Mouse (Mus musculus): Measurements from ENCODE around the gene BC030867. TPM values are rescaled to one million over a fixed set of nuclear protein-coding genes. Genes with fewer than 3 reads are reported as not detected.

BC030867 gene
- polyA plus RNA-seq, 1 experiment = 1.4 TPM

DNA sequence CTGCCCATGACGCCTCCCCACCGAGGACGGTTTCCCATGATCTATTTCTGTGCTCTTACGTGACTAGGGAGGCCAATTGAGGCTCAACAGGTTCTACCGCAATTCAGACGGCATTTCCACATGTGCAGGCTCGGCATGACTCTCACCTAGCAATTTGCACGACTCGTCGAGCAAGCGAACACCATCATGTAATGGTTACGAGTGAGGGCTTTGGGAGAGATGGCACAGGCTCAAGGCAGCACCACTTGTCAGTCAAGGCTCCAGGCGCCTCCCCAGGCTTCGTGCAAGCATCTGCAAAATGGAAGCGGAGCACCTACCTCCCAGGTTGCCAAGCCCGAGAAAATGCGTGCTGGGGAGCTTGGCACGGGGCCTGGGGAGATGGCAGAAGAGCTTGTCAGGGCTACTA lies 36.7 kb upstream of the BC030867 start:
- peaks cover 32% of the 10 kb centered on the region for H3K4me1 ChIP-seq (ENCODE audit: control insufficient read depth, insufficient read depth, low read length)
- no peak overlapping the region for H3K27ac ChIP-seq (ENCODE audit: insufficient read depth, low read length)
- TF ChIP-seq POLR2A (IDR thresholded peaks at IDR 0.05; ENCODE audit: extremely low read depth, insufficient read depth, low read length) (no peak), CTCF (IDR thresholded peaks at IDR 0.05; ENCODE audit: extremely low read depth, insufficient read depth, low read length) (no peak)
- H3K4me3 ChIP-seq (ENCODE audit: insufficient read depth, low read length) = no peak overlapping the region

DNA sequence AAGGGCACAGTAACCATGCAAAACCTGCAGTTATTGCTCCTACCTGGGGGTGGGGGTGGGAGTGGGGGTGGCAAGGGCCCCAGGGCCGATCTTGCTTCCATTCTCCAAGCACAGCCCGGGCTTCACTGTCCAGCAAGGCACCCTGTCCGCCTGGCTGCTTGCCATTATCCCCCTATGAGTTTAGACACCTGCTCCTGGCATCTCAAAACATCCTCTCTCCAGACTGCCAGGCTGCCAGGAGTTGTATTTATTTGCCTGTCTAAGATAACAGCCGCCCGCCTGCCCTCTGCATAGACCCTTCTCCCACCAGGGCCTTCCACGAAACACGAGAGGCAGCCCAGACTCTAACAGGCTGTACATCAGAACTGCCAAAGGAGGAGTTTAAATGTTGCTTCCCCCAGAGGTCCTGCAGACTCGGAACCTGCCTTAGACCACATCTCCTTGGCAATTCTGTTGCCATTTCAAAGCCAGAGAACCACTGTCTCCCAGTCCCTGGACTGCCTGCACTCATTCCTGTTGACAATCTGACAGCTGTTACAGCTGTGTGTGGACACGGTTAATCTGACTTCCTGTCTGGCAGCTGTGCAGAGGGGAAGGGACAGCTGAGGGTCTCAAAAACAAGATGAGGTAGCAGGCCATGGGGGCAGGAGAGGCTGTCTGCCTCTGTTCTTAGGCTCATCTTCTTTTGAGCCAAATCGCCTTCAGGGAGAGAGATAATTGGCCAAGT lies 34.1 kb upstream of the BC030867 start:
- peaks cover 35% of the 10 kb centered on the region for H3K4me1 ChIP-seq (ENCODE audit: control insufficient read depth, insufficient read depth, low read length)
- H3K27ac ChIP-seq (ENCODE audit: insufficient read depth, low read length) = no peak overlapping the region
- TF ChIP-seq CTCF (IDR thresholded peaks at IDR 0.05; ENCODE audit: extremely low read depth, insufficient read depth, low read length) = no peak
- no peak for TF ChIP-seq POLR2A (IDR thresholded peaks at IDR 0.05; ENCODE audit: extremely low read depth, insufficient read depth, low read length)
- no peak overlapping the region for H3K4me3 ChIP-seq (ENCODE audit: insufficient read depth, low read length)

DNA sequence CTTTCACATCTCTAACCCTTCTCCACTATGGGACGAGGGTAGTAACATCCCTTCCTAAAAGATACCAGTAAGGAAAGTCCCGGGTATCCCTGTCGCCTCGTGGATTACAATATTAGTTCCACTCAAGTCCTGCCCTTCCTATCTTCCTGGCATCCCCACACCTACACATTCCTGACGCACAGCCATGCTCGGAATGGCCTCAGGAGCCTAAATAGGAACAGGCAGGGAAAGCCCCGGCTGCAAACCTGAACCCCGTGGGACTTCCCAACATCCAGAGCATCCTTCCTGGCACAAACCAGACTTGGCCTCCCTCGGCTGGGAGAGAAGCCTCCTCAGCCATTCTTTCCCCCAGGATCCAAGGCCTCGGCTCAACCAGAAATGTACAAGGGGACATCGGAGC lies 33.2 kb upstream of the BC030867 start:
- Histone ChIP-seq H3K4me3 (ENCODE audit: insufficient read depth, low read length) (peak overlapping the region; percentile 36; the same call in 1 of the 2 replicates), H3K4me1 (ENCODE audit: control insufficient read depth, insufficient read depth, low read length) (peaks cover 41% of the 10 kb centered on the region), H3K27ac (ENCODE audit: insufficient read depth, low read length) (peak overlapping the region; percentile 41; the same call in 1 of the 2 replicates)
- TF ChIP-seq POLR2A (IDR thresholded peaks at IDR 0.05; ENCODE audit: extremely low read depth, insufficient read depth, low read length) (no peak), CTCF (IDR thresholded peaks at IDR 0.05; ENCODE audit: extremely low read depth, insufficient read depth, low read length) (no peak)

DNA sequence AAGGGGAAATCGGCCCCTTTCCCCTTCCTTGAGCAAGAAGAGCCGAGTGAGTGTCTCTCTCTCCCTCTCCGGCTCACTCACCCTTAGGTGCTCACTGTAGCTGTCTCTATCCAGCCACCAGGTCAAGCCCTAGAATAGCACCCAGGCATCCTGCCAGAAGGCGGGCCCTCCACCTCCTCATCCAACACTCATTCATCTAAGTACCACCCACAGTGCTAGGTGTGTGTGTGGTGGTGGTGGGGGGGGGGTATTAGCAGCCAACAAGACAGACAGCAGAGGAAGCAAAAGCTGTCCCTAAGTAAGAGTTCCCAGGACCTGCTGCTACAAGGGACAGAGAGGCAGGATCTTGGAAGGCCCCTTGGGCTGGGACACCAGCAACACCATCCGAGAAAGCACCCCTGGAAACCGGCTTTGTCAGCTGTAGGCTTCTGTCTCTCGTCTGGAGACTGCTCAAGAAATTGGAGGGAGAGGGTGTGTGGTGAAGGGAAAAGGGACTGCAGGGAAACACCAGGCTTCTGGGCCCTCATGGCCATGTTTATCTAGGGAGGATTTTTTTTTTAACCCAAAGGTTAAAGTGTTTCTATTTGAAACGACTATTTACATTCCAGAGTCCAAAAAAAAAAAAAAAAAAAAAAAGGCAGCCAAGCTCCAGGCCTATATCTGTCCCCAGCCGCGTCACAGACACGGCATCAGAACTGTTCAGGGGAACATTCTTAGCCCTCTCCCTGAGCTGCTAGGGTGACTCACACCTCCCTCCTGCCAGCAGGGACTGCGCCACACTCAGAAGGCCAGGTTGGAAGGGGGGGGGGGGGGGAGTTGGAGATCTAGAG lies 32.4 kb upstream of the BC030867 start:
- H3K4me3 ChIP-seq (ENCODE audit: insufficient read depth, low read length) = peak overlapping the region; percentile 36; the same call in 1 of the 2 replicates
- peaks cover 41% of the 10 kb centered on the region for H3K4me1 ChIP-seq (ENCODE audit: control insufficient read depth, insufficient read depth, low read length)
- TF ChIP-seq CTCF (IDR thresholded peaks at IDR 0.05; ENCODE audit: extremely low read depth, insufficient read depth, low read length) (no peak), POLR2A (IDR thresholded peaks at IDR 0.05; ENCODE audit: extremely low read depth, insufficient read depth, low read length) (no peak)

DNA sequence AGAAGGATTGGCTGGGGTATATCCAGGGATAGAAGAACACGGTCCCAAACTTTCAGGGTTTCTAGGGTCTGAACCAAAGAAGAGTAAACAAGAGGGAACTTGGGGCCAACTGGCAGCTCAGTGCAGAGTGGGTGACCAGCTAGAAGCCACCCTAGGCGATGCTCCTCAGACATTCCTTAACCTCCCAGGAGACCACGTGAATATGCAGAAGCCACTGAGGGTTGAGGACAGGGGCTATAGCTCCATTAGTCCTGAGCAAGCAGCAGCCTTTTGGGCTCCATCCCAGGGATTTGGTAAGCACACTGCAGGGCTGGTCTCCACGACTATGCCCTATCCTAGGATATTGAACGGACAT lies 31.8 kb upstream of the BC030867 start:
- Histone ChIP-seq H3K4me3 (ENCODE audit: insufficient read depth, low read length) (peak overlapping the region; percentile 36), H3K27ac (ENCODE audit: insufficient read depth, low read length) (peak overlapping the region; percentile 51; the same call in 1 of the 2 replicates), H3K4me1 (ENCODE audit: control insufficient read depth, insufficient read depth, low read length) (peaks cover 41% of the 10 kb centered on the region)
- TF ChIP-seq CTCF (IDR thresholded peaks at IDR 0.05; ENCODE audit: extremely low read depth, insufficient read depth, low read length) (no peak), POLR2A (IDR thresholded peaks at IDR 0.05; ENCODE audit: extremely low read depth, insufficient read depth, low read length) (no peak)

More for the DNA sequence above, 32.4 kb upstream of the BC030867 start:
- H3K27ac ChIP-seq (ENCODE audit: insufficient read depth, low read length) = peak overlapping the region; percentile 41; the same call in 1 of the 2 replicates

DNA sequence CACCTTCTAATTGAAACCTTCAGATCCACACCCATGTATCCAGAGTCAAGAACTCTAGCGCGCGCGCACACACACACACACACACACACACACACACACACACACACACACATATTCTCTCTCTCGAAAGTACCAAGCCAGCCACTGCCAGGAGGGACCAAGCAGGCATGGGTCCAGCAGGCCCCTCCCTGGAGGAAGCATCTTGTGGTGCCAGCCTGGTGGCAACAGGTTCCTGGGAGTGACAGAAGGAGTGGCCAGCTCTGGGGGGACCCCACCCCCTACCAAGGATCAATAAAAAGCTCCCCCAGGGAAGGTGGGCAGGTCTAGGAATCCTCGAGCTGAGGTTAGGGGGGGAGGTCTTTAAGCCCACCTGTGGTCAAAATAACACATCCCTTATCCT lies 31.3 kb upstream of the BC030867 start:
- peak overlapping the region; percentile 36 for H3K4me3 ChIP-seq (ENCODE audit: insufficient read depth, low read length)
- TF ChIP-seq POLR2A (IDR thresholded peaks at IDR 0.05; ENCODE audit: extremely low read depth, insufficient read depth, low read length) = no peak
- no peak for TF ChIP-seq CTCF (IDR thresholded peaks at IDR 0.05; ENCODE audit: extremely low read depth, insufficient read depth, low read length)
- peak overlapping the region; percentile 86; the same call in 1 of the 2 replicates for H3K27ac ChIP-seq (ENCODE audit: insufficient read depth, low read length)
- peaks cover 40% of the 10 kb centered on the region for H3K4me1 ChIP-seq (ENCODE audit: control insufficient read depth, insufficient read depth, low read length)

DNA sequence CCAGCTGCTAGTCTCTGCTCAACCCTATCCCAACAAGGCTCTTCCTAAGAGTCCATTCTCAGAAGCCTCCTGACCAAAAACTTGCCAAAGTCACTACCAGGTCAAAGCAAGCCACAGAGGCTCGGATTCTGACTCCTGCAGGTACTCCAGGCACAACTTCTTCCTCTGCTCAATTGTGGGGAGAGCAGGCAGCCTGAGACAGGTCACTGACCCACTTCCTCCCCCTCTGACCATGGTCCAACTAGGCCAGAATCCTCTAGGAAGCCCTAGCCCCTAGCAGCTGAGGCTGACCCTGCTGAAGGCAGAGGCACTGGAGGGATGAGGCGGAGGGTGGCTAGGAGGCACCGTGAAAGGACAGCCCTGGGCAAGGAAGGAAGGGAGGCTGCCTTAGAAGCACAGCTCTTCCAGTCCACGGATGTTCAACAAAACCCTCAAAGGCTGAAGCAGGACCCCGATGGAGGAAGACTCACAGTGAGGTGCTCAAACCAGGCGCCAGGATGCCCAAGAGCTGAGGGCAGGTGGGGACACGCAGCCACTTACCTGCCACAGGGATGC lies 30.7 kb upstream of the BC030867 start:
- peak overlapping the region; percentile 36 for H3K4me3 ChIP-seq (ENCODE audit: insufficient read depth, low read length)

DNA sequence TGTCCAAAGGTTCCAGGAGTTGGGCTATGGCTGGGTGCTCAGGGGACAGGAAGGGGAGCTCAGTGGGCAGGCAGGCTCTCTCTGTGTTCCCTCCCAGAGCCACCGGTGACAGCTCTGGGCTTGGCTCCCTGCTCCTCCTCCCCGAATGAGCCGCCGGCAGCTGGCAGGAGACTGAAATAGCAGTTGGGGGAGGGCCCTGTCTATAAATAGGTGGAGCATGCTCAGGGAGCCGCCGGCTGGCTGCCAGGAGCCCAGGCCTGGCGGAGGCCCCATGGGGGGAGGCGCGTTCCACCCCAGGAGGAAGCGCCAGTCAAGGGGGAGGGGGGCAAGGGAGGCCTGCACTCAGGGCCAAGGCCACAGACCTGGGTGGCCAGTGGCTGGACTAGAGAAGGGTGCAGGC lies 29.9 kb upstream of the BC030867 start:
- peak overlapping the region; percentile 36 for H3K4me3 ChIP-seq (ENCODE audit: insufficient read depth, low read length)
- TF ChIP-seq POLR2A (IDR thresholded peaks at IDR 0.05; ENCODE audit: extremely low read depth, insufficient read depth, low read length) (peak; percentile 83), CTCF (IDR thresholded peaks at IDR 0.05; ENCODE audit: extremely low read depth, insufficient read depth, low read length) (no peak)
- peak overlapping the region; percentile 86 for H3K27ac ChIP-seq (ENCODE audit: insufficient read depth, low read length)
- H3K4me1 ChIP-seq (ENCODE audit: control insufficient read depth, insufficient read depth, low read length) = peaks cover 34% of the 10 kb centered on the region

More for the DNA sequence above, 30.7 kb upstream of the BC030867 start:
- Histone ChIP-seq H3K27ac (ENCODE audit: insufficient read depth, low read length) (peak overlapping the region; percentile 86), H3K4me1 (ENCODE audit: control insufficient read depth, insufficient read depth, low read length) (peaks cover 39% of the 10 kb centered on the region)
- TF ChIP-seq POLR2A (IDR thresholded peaks at IDR 0.05; ENCODE audit: extremely low read depth, insufficient read depth, low read length) = no peak
- TF ChIP-seq CTCF (IDR thresholded peaks at IDR 0.05; ENCODE audit: extremely low read depth, insufficient read depth, low read length) = no peak

DNA sequence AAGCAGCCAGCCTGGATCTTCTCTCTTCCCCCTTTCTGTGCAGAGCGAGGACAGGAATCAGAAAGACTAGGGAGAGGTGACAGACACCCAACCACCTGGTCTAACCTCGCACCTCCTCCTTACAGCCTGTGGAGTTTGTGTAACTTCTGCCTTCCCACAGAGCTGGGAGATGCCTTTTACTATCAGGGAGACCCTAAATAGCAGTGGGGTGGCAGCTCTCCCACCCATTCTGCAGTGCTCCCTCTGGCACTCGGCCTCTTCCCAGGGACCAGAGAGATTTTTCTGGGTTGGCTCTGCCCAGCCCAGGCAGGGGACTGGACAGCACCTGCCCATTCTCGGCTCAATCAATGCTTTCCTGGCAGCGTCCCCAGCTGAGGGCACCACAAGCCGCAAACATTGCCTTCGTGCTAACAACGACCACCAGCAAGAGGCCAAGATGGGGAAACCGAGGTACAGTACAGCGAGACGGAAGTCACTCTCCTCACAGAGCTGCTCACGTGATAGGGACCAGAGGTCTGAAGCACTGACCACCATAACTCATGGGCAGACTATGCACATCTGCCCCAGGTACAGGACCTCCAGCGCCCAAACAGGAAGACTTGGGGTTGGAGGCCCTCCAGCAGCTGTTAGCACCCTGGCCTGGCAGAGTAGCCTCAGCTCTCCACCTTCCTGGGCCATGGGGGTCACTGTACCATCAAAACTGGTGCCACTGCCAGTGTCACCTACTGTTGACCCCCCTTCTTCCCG lies 29.3 kb upstream of the BC030867 start:
- Histone ChIP-seq H3K4me1 (ENCODE audit: control insufficient read depth, insufficient read depth, low read length) (peaks cover 34% of the 10 kb centered on the region), H3K4me3 (ENCODE audit: insufficient read depth, low read length) (no peak overlapping the region)
- TF ChIP-seq POLR2A (IDR thresholded peaks at IDR 0.05; ENCODE audit: extremely low read depth, insufficient read depth, low read length) = no peak
- TF ChIP-seq CTCF (IDR thresholded peaks at IDR 0.05; ENCODE audit: extremely low read depth, insufficient read depth, low read length) = no peak

More for the DNA sequence above, 29.3 kb upstream of the BC030867 start:
- peak overlapping the region; percentile 74 for H3K27ac ChIP-seq (ENCODE audit: insufficient read depth, low read length)
